Mouse (Mus musculus) hindbrain, postnatal 0 days (tissue): ENCODE measurements around the gene Ipp. TPM values are rescaled to one million over a fixed set of nuclear protein-coding genes. Genes with fewer than 3 reads are reported as not detected.

Experiments
- ATAC-seq: fragments of 200-750 bp; cut with Nextera tagmentation; 2 replicates; pipeline ENCODE4 v1.8.0; 2017; ENCODE audit warnings: mild to moderate bottlenecking, moderate TSS enrichment, moderate library complexity
- DNase-seq: peaks from one replicate; pipeline ENCODE4 v3.0.0-alpha.2; 2015; ENCODE audit warnings: low spot score
- H3K27ac ChIP-seq: fragments of 300-500 bp; sonication (generic); 2 replicates; pipeline ENCODE4 v1.5.1; 2014; ENCODE audit warnings: mild to moderate bottlenecking
- H3K27me3 ChIP-seq: fragments of 300-500 bp; sonication (generic); 2 replicates; pipeline ENCODE4 v1.6.1; 2014; ENCODE audit warnings: low read length, mixed read lengths; ENCODE audit not compliant: insufficient read depth
- H3K36me3 ChIP-seq: fragments of 300-500 bp; sonication (generic); 2 replicates; pipeline ENCODE4 v1.6.1; 2014; ENCODE audit warnings: low read length, mixed read lengths; ENCODE audit not compliant: insufficient read depth
- H3K4me1 ChIP-seq: fragments of 300-500 bp; sonication (generic); 2 replicates; pipeline ENCODE4 v1.6.1; 2014; ENCODE audit warnings: antibody characterized with exemption, low read length, mixed read lengths; ENCODE audit not compliant: insufficient read depth
- H3K4me2 ChIP-seq: fragments of 300-500 bp; sonication (generic); 2 replicates; pipeline ENCODE4 v1.6.1; 2014; ENCODE audit warnings: low read depth, mild to moderate bottlenecking, low read length, moderate library complexity, mixed read lengths
- H3K4me3 ChIP-seq: fragments of 300-500 bp; sonication (generic); 2 replicates; pipeline ENCODE4 v1.5.1; 2014; ENCODE audit warnings: low read length
- H3K9ac ChIP-seq: fragments of 300-500 bp; sonication (generic); replicated peaks from 2 replicates; pipeline ENCODE4 v1.6.1; 2014; ENCODE audit warnings: mild to moderate bottlenecking, low read length, moderate library complexity, mixed read lengths
- H3K9me3 ChIP-seq: fragments of 300-500 bp; sonication (generic); 2 replicates; pipeline ENCODE4 v1.6.1; 2016; ENCODE audit warnings: low read length, mixed read lengths
- CTCF ChIP-seq: IDR thresholded peaks from 2 replicates; pipeline ENCODE4 v1.5.1; 2016; ENCODE audit warnings: antibody characterized with exemption, control low read depth, low read depth
- WGBS: fragments of 180-500 bp; shearing (Covaris S2); extraction: QIAGEN DNeasy Blood & Tissue Kit; methylation state at CpG from one replicate; pipeline ENCODE4 v1.1.7; 2014; 5-methylcytosine and 5-hydroxymethylcytosine counted together
- polyA plus RNA-seq: library from polyadenylated mRNA; unstranded; fragments of >200 nt; fragmentation: Nextera tagmentation; extraction: Ambion mirVana; gene quantifications from 2 replicates; pipeline ENCODE4 v1.2.1, GENCODE M21; 2015
- total RNA-seq: library from RNA; depleted of rRNA; stranded (reverse); fragments of >200 nt; gene quantifications from 2 replicates; pipeline ENCODE4 v1.2.3, GENCODE M21; 2014

The Ipp gene
- total and polyA plus RNA-seq, 2 experiments from 2014 or later: 3.8 to 12.1 TPM

DNA sequence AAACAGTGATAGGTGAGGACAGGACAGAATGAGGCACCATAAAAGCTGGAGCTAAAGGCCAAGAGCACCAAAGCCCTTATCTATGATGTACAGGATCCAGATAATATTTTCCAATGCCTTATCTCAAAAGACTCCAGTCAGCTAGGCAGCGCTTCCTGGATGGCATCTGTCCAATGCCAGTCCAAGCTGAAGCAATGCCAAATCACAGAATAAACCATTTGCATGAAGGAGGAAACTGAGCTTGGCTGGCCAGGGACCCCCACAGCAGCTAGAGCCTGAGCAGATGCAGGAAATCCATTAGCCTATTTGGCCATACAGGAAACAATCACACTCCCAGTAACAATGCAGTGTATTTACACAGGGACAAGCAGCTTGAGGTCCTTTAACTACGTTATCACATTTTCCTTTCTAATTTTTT, 16.2 kb upstream of the Ipp start:
- Histone ChIP-seq H3K4me1 (peaks cover 3% of the 10 kb centered on the region; the same call in 1 of the 2 replicates), H3K9ac (no peak overlapping the region), H3K36me3 (no peaks in the 10 kb centered on the region), H3K27me3 (no peaks in the 10 kb centered on the region), H3K9me3 (peaks cover 3% of the 10 kb centered on the region; the same call in 1 of the 2 replicates), H3K4me2 (no peak overlapping the region), H3K27ac (no peak overlapping the region; the same call in 1 of the 2 replicates), H3K4me3 (no peak overlapping the region)
- 60% methylated on average over 2 of the region's 2 CpGs for WGBS
- TF ChIP-seq CTCF: no peak
- peak; percentile 51 for DNase-seq
- no peak for ATAC-seq

DNA sequence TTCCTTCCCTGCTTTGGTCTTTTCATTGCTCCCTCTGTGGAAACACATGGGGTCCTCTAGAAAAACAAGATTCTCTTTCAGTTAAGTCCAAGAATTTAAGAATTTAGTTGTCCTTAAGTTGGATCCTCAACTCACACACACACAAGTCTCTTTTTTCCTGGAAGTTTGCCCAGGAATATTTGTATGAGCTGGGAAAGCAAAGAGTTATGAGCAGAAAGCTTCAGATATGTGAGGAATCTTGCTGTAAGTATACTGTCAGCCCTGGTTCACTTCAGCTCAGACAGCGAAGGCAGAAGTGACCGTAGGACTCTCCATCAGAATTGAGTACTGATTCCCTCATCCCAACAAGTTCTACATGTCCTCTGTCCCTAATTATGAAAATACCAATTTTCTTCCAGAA, 15.5 kb upstream of the Ipp start:
- Histone ChIP-seq H3K9me3 (peaks cover 3% of the 10 kb centered on the region; the same call in 1 of the 2 replicates), H3K4me3 (no peak overlapping the region), H3K27ac (no peak overlapping the region), H3K4me2 (no peak overlapping the region), H3K9ac (no peak overlapping the region), H3K36me3 (no peaks in the 10 kb centered on the region), H3K4me1 (peaks cover 3% of the 10 kb centered on the region; the same call in 1 of the 2 replicates), H3K27me3 (no peaks in the 10 kb centered on the region)
- no peak for ATAC-seq
- no peak for DNase-seq
- WGBS: 90% methylated on average over 2 of the region's 2 CpGs
- TF ChIP-seq CTCF: no peak

DNA sequence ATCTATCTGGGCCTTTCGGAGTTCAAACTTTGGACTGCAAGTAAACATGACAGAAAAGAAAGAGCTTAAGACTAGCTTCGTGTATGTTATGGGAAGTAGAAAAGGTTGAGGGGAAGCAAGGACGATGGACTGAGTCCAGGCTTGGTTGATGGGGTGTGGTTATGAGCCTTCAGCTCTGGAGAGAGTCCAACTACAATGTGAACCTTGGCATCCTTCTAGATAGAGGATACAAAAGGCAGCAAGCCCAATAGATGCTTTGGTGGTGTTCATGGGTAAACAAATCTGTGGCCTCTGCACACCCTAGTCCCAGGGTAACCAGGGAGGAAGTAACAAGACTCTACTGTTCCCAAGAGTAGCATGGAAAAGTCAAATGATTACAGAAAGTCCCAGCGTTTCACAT, 14.9 kb upstream of the Ipp start:
- Histone ChIP-seq H3K4me3 (no peak overlapping the region), H3K4me2 (no peak overlapping the region), H3K9ac (no peak overlapping the region), H3K27me3 (no peaks in the 10 kb centered on the region), H3K4me1 (peaks cover 3% of the 10 kb centered on the region; the same call in 1 of the 2 replicates), H3K36me3 (no peaks in the 10 kb centered on the region), H3K9me3 (peaks cover 3% of the 10 kb centered on the region; the same call in 1 of the 2 replicates), H3K27ac (no peak overlapping the region)
- DNase-seq (no peak), ATAC-seq (no peak)
- TF ChIP-seq CTCF: no peak
- WGBS: 81% methylated on average over 4 of the region's 4 CpGs

DNA sequence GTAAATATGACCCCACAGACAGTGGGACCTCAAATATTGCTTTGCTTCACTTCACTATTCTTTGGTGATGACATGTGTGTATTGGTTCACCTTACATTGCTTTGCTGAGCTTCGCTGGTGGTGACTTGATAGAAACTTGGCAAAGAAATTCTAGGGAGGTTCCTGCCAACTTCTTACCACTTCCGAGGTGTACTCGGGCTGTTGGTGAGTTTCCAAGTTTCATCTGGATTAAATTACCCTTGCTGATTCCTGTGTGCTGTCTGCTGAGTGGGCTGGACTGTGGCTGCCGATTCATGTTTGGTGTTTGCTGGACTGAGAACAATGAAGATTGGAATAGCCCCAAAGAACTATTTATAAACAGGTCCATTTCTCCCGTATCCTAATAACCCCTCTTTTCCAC, 13.7 kb upstream of the Ipp start:
- peaks cover 3% of the 10 kb centered on the region; the same call in 1 of the 2 replicates for H3K9me3 ChIP-seq
- no peak overlapping the region for H3K27ac ChIP-seq
- peaks cover 3% of the 10 kb centered on the region; the same call in 1 of the 2 replicates for H3K4me1 ChIP-seq
- no peak for TF ChIP-seq CTCF
- ATAC-seq (no peak), DNase-seq (no peak)
- H3K36me3 ChIP-seq: no peaks in the 10 kb centered on the region
- H3K4me2 ChIP-seq: no peak overlapping the region
- H3K4me3 ChIP-seq: no peak overlapping the region
- no peaks in the 10 kb centered on the region for H3K27me3 ChIP-seq
- no peak overlapping the region for H3K9ac ChIP-seq
- 67% methylated on average over 5 of the region's 5 CpGs for WGBS

DNA sequence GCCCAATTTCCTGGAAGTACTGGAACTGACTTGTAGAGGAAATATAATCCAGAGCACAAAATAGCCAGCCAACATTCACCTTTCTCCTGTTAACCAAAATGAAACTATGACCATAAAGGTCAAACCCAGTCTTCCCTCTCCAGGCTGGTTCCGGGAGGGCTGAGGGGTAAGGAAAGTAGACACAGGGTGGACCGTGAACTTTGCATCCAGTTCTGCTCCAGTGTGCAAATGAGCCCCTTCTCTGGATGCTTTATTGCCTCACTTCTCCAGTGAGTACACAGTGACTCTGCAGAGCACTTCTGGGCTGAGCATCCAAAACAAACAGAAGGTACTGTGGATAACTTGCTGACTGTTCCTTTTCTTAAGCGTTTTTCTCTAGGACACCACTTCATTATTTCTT, 7.4 kb upstream of the Ipp start:
- no peak overlapping the region for H3K4me3 ChIP-seq
- H3K9me3 ChIP-seq: no peaks in the 10 kb centered on the region
- no peaks in the 10 kb centered on the region for H3K27me3 ChIP-seq
- H3K36me3 ChIP-seq: no peaks in the 10 kb centered on the region
- no peak overlapping the region for H3K9ac ChIP-seq
- no peaks in the 10 kb centered on the region for H3K4me1 ChIP-seq
- no peak overlapping the region for H3K27ac ChIP-seq
- ATAC-seq: no peak
- 74% methylated on average over 3 of the region's 3 CpGs for WGBS
- no peak for TF ChIP-seq CTCF
- no peak overlapping the region for H3K4me2 ChIP-seq
- DNase-seq: no peak

DNA sequence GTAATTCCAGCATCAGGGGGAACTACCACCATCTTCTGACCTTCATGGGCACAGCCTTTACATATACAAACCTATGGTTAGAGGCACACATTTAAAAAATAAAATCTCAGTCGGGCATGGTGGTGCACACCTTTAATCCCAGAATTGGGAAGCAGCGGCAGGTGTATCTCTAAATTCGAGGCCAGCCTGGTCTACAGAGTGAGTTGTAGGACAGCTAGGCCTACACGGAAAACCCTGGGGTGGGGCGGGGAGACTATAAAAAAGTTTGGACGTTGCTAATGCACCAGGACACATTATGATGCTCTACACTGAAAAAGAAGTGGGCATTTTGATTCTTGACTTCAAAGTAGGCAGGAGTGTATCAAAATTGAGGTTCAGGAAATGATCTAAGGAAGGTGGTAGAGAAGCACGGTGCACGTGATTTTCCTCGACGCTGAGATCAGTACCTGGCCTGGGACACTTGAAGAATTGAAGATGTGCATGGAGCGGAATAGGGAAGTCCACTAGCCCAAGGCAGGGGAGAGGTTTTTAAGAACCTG, 394 bp upstream of the Ipp start:
- peak overlapping the region; percentile 52 for H3K9ac ChIP-seq
- DNase-seq: no peak
- ATAC-seq: no peak
- TF ChIP-seq CTCF: no peak
- 0 out of 2 replicates have a peak, but pooled peaks cover 5% of the 10 kb centered on the region for H3K4me1 ChIP-seq
- no peaks in the 10 kb centered on the region; the same call in 1 of the 2 replicates for H3K36me3 ChIP-seq
- H3K9me3 ChIP-seq: no peaks in the 10 kb centered on the region
- H3K4me2 ChIP-seq: peak overlapping the region; percentile 61
- H3K27ac ChIP-seq: peak overlapping the region; percentile 84
- 26% methylated on average over 11 of the region's 11 CpGs for WGBS
- peak overlapping the region; percentile 62 for H3K4me3 ChIP-seq
- H3K27me3 ChIP-seq: no peaks in the 10 kb centered on the region

DNA sequence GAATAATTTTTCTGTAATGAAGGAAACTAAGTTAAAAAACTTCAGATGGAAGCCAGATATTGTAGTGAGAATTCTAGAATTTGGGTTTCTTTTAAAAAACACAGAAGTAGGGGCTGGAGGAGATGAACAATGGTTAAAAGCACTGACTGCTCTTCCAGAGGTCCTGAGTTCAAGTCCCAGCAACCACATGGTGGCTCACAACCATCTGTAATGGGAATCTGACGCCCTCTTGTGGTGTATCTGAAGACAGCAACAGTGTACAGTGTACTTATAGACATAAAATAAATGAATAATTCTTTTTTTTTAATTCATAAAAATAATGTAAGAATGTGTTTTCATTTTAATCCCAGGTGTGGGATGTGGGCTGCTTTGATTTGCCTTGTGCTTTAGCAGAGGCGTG, 23.8 kb downstream of the Ipp start:
- H3K4me2 ChIP-seq: no peak overlapping the region
- no peaks in the 10 kb centered on the region for H3K9me3 ChIP-seq
- H3K36me3 ChIP-seq: 0 out of 2 replicates have a peak, but pooled peaks cover 5% of the 10 kb centered on the region
- DNase-seq (no peak), ATAC-seq (no peak)
- no peak overlapping the region for H3K9ac ChIP-seq
- TF ChIP-seq CTCF: no peak
- WGBS: 63% methylated on average over 2 of the region's 2 CpGs
- no peak overlapping the region for H3K4me3 ChIP-seq
- H3K27ac ChIP-seq: no peak overlapping the region
- no peaks in the 10 kb centered on the region for H3K27me3 ChIP-seq
- no peaks in the 10 kb centered on the region for H3K4me1 ChIP-seq
